ENCODE assay signal across 22 mouse cellular contexts in the genomic region with DNA sequence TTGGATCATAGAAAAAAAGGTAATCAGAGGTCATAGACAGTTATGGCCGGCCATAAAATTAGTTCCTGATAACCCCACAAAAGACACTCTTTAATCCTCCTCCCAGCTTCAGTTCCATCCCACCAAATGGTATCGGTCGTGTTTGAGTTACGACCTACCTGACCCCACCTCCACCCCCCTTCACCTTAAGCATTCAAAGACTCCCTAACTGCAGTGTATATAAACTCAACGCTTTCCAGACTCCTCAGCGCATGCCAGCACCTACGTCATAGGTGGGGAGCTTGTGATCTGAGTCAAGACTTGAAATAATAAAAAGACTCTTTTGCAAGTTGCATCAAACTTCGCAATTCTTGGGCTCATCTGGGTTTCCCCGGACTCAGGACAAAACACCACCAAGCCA.
DNase-seq lines count a peak whose midpoint lies in the region; ATAC-seq and TF ChIP-seq lines count a peak whose summit lies in the region.
"Had no signal": no experiment of that assay in that cellular context is flagged by ENCODE, and none has a peak within 500 bp of the region (broad histone marks: within the 10 kb centered on the region; RNA-seq: fewer than 3 reads in every experiment).

No protein-coding gene starts in this region.

- H3K4me3 ChIP-seq in intestine, embryonic 14.5 days (ENCODE audit: low read depth, low read length) = no peak overlapping the region
- no peak overlapping the region for H3K4me3 ChIP-seq in intestine, postnatal 0 days (ENCODE audit: low read depth, low read length)
- H3K4me3 ChIP-seq in limb, embryonic 13.5 days = no peak overlapping the region
- H3K4me3 ChIP-seq: embryonic facial prominence, embryonic 13.5 days; erythroblast, embryonic 14.5 days; forebrain, embryonic 12.5 days; heart, embryonic 12.5 days; liver, embryonic 12.5 days; lung, embryonic 15.5 days; midbrain, embryonic 12.5 days; neural tube, embryonic 15.5 days had no signal

- no peak for TF ChIP-seq CTCF in intestine, postnatal 0 days (IDR thresholded peaks at IDR 0.05; ENCODE audit: low read depth)

- H3K9me3 ChIP-seq in intestine, embryonic 14.5 days (ENCODE audit: control insufficient read depth, low read length) = no peaks in the 10 kb centered on the region
- H3K9me3 ChIP-seq in intestine, postnatal 0 days (ENCODE audit: control insufficient read depth) = no peaks in the 10 kb centered on the region
- no peaks in the 10 kb centered on the region for H3K9me3 ChIP-seq in limb, embryonic 13.5 days
- H3K9me3 ChIP-seq: embryonic facial prominence, embryonic 13.5 days; forebrain, embryonic 12.5 days; liver, embryonic 12.5 days; lung, embryonic 15.5 days; midbrain, embryonic 12.5 days; neural tube, embryonic 15.5 days had no signal

- H3K4me2 ChIP-seq in intestine, embryonic 14.5 days (ENCODE audit: low read length) = no peak overlapping the region
- H3K4me2 ChIP-seq in intestine, postnatal 0 days (replicated peaks; ENCODE audit: low read depth) = no peak overlapping the region
- H3K4me2 ChIP-seq in limb, embryonic 13.5 days (replicated peaks) = peak overlapping the region; percentile 19; the same call in 1 of the 2 replicates
- H3K4me2 ChIP-seq: embryonic facial prominence, embryonic 13.5 days; forebrain, embryonic 12.5 days; heart, embryonic 12.5 days; liver, embryonic 12.5 days; lung, embryonic 15.5 days; midbrain, embryonic 12.5 days; neural tube, embryonic 15.5 days had no signal

- H3K27me3 ChIP-seq in intestine, embryonic 14.5 days (replicated peaks; ENCODE audit: control insufficient read depth, insufficient read depth, low read length) = no peaks in the 10 kb centered on the region
- no peaks in the 10 kb centered on the region for H3K27me3 ChIP-seq in intestine, postnatal 0 days (replicated peaks; ENCODE audit: control insufficient read depth, insufficient read depth, low read length)
- no peaks in the 10 kb centered on the region for H3K27me3 ChIP-seq in limb, embryonic 13.5 days
- H3K27me3 ChIP-seq: embryonic facial prominence, embryonic 13.5 days; forebrain, embryonic 12.5 days; heart, embryonic 12.5 days; liver, embryonic 12.5 days; lung, embryonic 15.5 days; midbrain, embryonic 12.5 days; neural tube, embryonic 15.5 days had no signal

- ATAC-seq in intestine, embryonic 14.5 days (replicated peaks; ENCODE audit: low FRiP score, low TSS enrichment, low read depth) = peak; percentile 80
- ATAC-seq in intestine, postnatal 0 days = no peak
- ATAC-seq in limb, embryonic 13.5 days (ENCODE audit: low FRiP score, low read depth) = peak; percentile 45; the same call in 1 of the 2 replicates
- ATAC-seq: liver, embryonic 12.5 days had no signal

- 17% methylated on average over 9 of the region's 9 CpGs for WGBS in intestine, embryonic 14.5 days
- 24% methylated on average over 9 of the region's 9 CpGs for WGBS in intestine, postnatal 0 days
- 14% methylated on average over 9 of the region's 9 CpGs for WGBS in limb, embryonic 13.5 days

- peak; percentile 66 for DNase-seq in intestine, embryonic 14.5 days (ENCODE audit: low spot score)
- peak; percentile 44 to 47 for DNase-seq in kidney, postnatal 4 days
- no peak for DNase-seq in kidney, postnatal 36 days
- peak; percentile 16 for DNase-seq in embryo, embryonic 10 days (ENCODE audit: low spot score)
- DNase-seq in thymus, postnatal 4 days = no peak
- DNase-seq in cerebellum, postnatal 4 days (ENCODE audit: low spot score in 2 of 2) = no peak
- DNase-seq: adrenal gland, postnatal 14 days; cerebellum, adult 9-10 months; gastrocnemius, postnatal 25 days; right cerebral cortex, adult 18-20 months; right cerebral cortex, postnatal 4 days had no signal

- 0 out of 2 replicates have a peak overlapping the region, but pooled peaks have one; percentile 43 for H3K27ac ChIP-seq in intestine, embryonic 14.5 days (ENCODE audit: low read depth)
- no peak overlapping the region for H3K27ac ChIP-seq in intestine, postnatal 0 days (ENCODE audit: low read depth, low read length)
- H3K27ac ChIP-seq in limb, embryonic 13.5 days = no peak overlapping the region
- H3K27ac ChIP-seq: embryonic facial prominence, embryonic 13.5 days; forebrain, embryonic 12.5 days; hindbrain, postnatal 0 days; liver, embryonic 12.5 days; midbrain, embryonic 12.5 days; neural tube, embryonic 15.5 days had no signal

- peaks cover 17% of the 10 kb centered on the region for H3K4me1 ChIP-seq in intestine, embryonic 14.5 days (replicated peaks; ENCODE audit: control insufficient read depth, insufficient read depth, low read length)
- H3K4me1 ChIP-seq in intestine, postnatal 0 days (replicated peaks; ENCODE audit: control insufficient read depth, insufficient read depth, low read length) = no peaks in the 10 kb centered on the region
- H3K4me1 ChIP-seq in limb, embryonic 13.5 days = peaks cover 18% of the 10 kb centered on the region
- H3K4me1 ChIP-seq: forebrain, embryonic 12.5 days; liver, embryonic 12.5 days; midbrain, embryonic 12.5 days had no signal

- H3K36me3 ChIP-seq in intestine, embryonic 14.5 days (ENCODE audit: control insufficient read depth, insufficient read depth, low read length) = no peaks in the 10 kb centered on the region
- no peaks in the 10 kb centered on the region for H3K36me3 ChIP-seq in intestine, postnatal 0 days (ENCODE audit: control insufficient read depth, insufficient read depth)
- no peaks in the 10 kb centered on the region for H3K36me3 ChIP-seq in limb, embryonic 13.5 days
- H3K36me3 ChIP-seq: embryonic facial prominence, embryonic 13.5 days; forebrain, embryonic 12.5 days; heart, embryonic 12.5 days; liver, embryonic 12.5 days; lung, embryonic 15.5 days; midbrain, embryonic 12.5 days; neural tube, embryonic 15.5 days had no signal

- H3K9ac ChIP-seq in intestine, embryonic 14.5 days (ENCODE audit: low read length) = no peak overlapping the region
- no peak overlapping the region for H3K9ac ChIP-seq in intestine, postnatal 0 days (ENCODE audit: low read depth, low read length)
- H3K9ac ChIP-seq in limb, embryonic 13.5 days = no peak overlapping the region
- H3K9ac ChIP-seq: embryonic facial prominence, embryonic 13.5 days; forebrain, embryonic 12.5 days; heart, embryonic 12.5 days; liver, embryonic 12.5 days; lung, embryonic 15.5 days; midbrain, embryonic 12.5 days; neural tube, embryonic 15.5 days had no signal

Comparison
In these comparisons a context has a peak if more than half of its experiments do, and no peak if none do; other contexts are left out.
1. DNase-seq: peak in intestine, embryonic 14.5 days (single experiment), kidney, postnatal 4 days (2 of 2) and embryo, embryonic 10 days (single experiment); none in kidney, postnatal 36 days (0 of 2), thymus, postnatal 4 days (single experiment) and cerebellum, postnatal 4 days (0 of 2).